Mouse (Mus musculus) small intestine, adult 2 months (tissue): ENCODE results near the gene Baiap2. TPM values are rescaled to one million over a fixed set of nuclear protein-coding genes. Genes with fewer than 3 reads are reported as not detected.
A peak's percentile ranks its signal among the peaks of the same experiment; 100 is the strongest.

ENCODE experiments used
- H3K27ac ChIP-seq: fragments of 200-500 bp; 2 replicates; pipeline ENCODE4 v1.5.1; 2012; ENCODE audit warnings: low read depth, low read length, control low read depth, inconsistent platforms; ENCODE audit not compliant: insufficient read depth
- H3K27me3 ChIP-seq: fragments of 200-500 bp; 2 replicates; pipeline ENCODE4 v1.6.1; 2012; ENCODE audit warnings: mild to moderate bottlenecking, moderate library complexity, low read length, inconsistent platforms; ENCODE audit not compliant: control insufficient read depth, insufficient read depth
- H3K36me3 ChIP-seq: fragments of 200-500 bp; 2 replicates; pipeline ENCODE4 v1.6.1; 2012; ENCODE audit warnings: mild to moderate bottlenecking, low read length, control low read depth, inconsistent platforms; ENCODE audit not compliant: control insufficient read depth, insufficient read depth
- H3K4me1 ChIP-seq: fragments of 200-500 bp; 2 replicates; pipeline ENCODE4 v1.6.1; 2012; ENCODE audit warnings: low read length, inconsistent platforms, mixed read lengths; ENCODE audit not compliant: control insufficient read depth, insufficient read depth, insufficient read length
- H3K4me3 ChIP-seq: fragments of 200-500 bp; 2 replicates; pipeline ENCODE4 v1.5.1; 2012; ENCODE audit warnings: low read depth, mild to moderate bottlenecking, control low read depth, inconsistent platforms, low read length, moderate library complexity
- CTCF ChIP-seq: fragments of 200-500 bp; IDR thresholded peaks from 2 replicates; pipeline ENCODE4 v1.5.1; 2012; ENCODE audit warnings: low read depth, mild to moderate bottlenecking, control low read depth, inconsistent platforms, low read length, moderate library complexity, mixed read lengths; ENCODE audit not compliant: insufficient replicate concordance, insufficient read length; ENCODE audit errors: extremely low read depth
- POLR2A ChIP-seq: fragments of 200-500 bp; IDR thresholded peaks from 2 replicates; pipeline ENCODE4 v1.6.1; 2012; ENCODE audit warnings: low read depth, mild to moderate bottlenecking, control low read depth, inconsistent platforms, low read length, moderate library complexity
- whole genome bisulfite sequencing: fragments of 180-500 bp; shearing (Covaris S2); methylation state at CpG from one replicate; pipeline ENCODE4 v1.1.7; 2018; 5-methylcytosine and 5-hydroxymethylcytosine counted together
- polyA plus RNA-seq: library from polyadenylated mRNA; depleted of rRNA; stranded (reverse); fragments of >200 nt; gene quantifications from 2 replicates; pipeline ENCODE4 v1.2.3, GENCODE M21; 2012

Gene Baiap2
- polyA plus RNA-seq, 1 experiment: 10.7 TPM

GRCm38 (mm10) chr11:120034762-120035161 lies 92.2 kb downstream of the Baiap2 start:
- H3K4me3 ChIP-seq: no peak overlapping the region
- WGBS: 57% methylated on average over 5 of the region's 5 CpGs

DNA sequence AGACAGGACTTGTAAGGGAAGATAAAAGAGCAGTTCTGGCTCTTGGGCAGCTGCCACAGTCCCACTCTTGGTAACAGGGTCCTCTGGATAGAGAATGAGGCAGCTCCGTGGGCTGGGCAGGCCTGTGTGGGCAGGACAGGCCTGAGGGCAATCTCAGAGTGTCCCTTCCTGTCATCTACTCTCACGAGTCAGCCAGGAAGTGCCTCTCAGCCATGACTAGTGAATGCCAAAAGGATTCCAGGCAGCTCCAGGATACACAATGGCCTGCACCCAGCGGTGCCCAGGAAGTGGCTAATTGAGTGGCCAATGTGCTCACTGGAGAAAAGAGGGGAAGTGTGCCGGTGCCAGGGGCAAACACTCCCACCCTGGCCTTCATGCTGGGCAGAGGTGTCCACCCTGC lies 97.0 kb downstream of the Baiap2 start:
- Histone ChIP-seq H3K27ac (no peak overlapping the region), H3K4me3 (no peak overlapping the region), H3K36me3 (no peaks in the 10 kb centered on the region), H3K27me3 (no peaks in the 10 kb centered on the region), H3K4me1 (peaks cover 5% of the 10 kb centered on the region)
- 45% methylated on average over 4 of the region's 4 CpGs for WGBS
- TF ChIP-seq POLR2A (no peak), CTCF (no peak)

More at GRCm38 (mm10) chr11:120034762-120035161, 92.2 kb downstream of the Baiap2 start:
- Histone ChIP-seq H3K27me3 (no peaks in the 10 kb centered on the region), H3K4me1 (peaks cover 3% of the 10 kb centered on the region), H3K36me3 (no peaks in the 10 kb centered on the region), H3K27ac (no peak overlapping the region)
- TF ChIP-seq POLR2A (no peak), CTCF (no peak)

DNA sequence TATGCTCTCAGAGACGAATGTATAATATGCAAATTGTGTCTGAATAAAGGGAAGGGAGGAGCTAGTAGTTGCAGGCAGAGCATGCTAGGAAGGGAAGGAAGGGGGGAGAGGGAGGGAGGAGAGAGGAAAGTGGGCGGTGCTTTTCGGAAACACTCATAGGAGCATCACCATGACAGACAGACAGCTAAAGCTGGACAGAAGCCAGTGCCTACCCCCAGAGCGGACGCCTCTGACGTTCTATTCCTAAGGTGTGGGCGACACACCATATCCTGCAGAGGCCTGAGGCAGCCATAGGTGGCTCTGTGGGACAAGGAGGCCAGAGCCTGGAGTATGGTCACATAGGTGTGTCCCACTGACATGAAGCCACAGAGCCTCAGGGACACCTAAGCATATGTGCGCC lies 97.9 kb downstream of the Baiap2 start:
- Histone ChIP-seq H3K27ac (no peak overlapping the region), H3K4me3 (no peak overlapping the region), H3K4me1 (peaks cover 5% of the 10 kb centered on the region), H3K27me3 (no peaks in the 10 kb centered on the region), H3K36me3 (no peaks in the 10 kb centered on the region)
- 66% methylated on average over 8 of the region's 8 CpGs for WGBS
- TF ChIP-seq CTCF: no peak
- no peak for TF ChIP-seq POLR2A

DNA sequence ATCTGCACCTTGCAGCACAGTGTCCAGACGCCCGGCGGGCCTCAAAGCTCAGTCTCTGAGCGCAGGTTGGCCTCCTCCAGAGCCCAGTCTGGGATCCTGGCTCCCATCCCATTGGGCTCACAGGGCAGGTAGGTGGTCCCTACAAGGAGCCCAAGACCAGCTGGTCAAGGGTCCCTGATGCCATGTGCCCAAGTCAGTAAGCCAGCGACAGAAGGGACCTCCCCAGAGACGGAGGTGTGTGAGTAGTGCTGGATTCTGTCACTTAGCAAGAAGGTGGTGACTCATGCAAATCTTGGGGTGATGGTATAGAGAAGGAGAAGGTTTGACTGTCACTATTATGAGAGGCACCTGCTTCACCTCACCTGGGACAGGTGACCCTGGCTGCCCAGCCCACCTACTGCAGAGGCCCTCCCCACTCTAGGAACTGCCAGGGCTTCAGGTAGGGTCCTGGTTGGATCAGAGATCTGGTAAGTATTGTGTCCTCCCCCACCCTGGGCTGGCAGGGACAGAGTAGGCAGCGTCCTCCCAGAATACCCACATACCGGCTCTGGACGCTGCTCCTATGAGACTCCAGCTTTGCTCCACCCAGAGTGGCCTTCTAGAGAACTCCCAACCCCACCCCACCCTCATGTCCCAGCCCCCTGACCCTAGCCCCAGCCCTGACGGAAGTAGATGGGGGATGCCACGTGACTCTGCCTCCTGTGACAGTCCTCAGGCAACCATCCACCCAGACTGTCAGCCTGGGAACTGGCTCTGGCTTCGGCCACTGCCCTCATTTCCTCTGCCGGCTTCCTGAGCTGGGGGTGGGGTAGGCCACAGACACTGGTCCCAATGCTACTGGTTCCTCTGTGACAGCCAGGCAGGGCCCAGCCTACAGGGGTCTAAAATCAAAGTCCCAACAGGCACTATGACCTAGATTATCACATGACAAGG lies 98.9 kb downstream of the Baiap2 start:
- 61% methylated on average over 13 of the region's 13 CpGs for WGBS
- no peak for TF ChIP-seq POLR2A
- TF ChIP-seq CTCF: no peak
- Histone ChIP-seq H3K4me1 (peaks cover 5% of the 10 kb centered on the region), H3K27ac (peak overlapping the region; percentile 41; the same call in 1 of the 2 replicates), H3K27me3 (peaks cover 8% of the 10 kb centered on the region), H3K36me3 (no peaks in the 10 kb centered on the region), H3K4me3 (peak overlapping the region; percentile 22; the same call in 1 of the 2 replicates)

DNA sequence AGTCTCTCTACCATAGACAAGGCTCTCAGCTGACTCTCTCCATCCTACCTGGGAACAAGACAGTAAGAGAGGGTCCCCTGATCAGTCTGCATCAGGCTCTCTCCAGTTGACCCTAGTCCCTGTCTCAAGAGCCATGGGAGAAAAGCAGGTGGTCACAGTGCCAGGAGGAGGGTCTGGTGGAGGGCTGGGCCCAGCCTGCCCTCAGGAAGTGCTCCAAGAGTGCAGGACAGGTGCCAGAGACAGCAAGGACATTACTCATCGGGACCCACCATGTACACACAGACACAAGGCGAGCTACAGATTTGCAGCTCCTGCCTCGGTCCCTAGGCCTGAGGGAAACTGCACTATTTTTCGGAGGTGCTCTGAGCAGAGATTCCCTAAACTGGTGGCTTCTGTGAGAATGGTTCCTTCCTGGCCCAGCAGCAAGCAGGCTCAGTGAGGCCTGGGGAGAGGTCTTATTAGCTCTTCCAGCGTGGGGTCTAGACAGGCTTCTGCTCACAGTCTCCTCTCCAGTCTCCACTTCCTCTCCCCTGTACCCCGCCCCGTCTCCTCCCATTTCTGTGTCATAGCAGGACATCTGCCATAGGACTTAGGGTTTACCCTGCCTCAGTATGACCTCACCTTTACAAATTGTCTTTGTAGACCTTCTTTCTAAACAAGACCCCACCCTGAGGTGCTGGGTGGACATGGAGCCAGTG lies 99.7 kb downstream of the Baiap2 start:
- H3K36me3 ChIP-seq: no peaks in the 10 kb centered on the region
- peaks cover 16% of the 10 kb centered on the region for H3K27me3 ChIP-seq
- TF ChIP-seq CTCF (no peak), POLR2A (no peak)
- H3K4me3 ChIP-seq: no peak overlapping the region
- peak overlapping the region; percentile 40 for H3K27ac ChIP-seq
- 66% methylated on average over 7 of the region's 7 CpGs for WGBS
- H3K4me1 ChIP-seq: peaks cover 7% of the 10 kb centered on the region

DNA sequence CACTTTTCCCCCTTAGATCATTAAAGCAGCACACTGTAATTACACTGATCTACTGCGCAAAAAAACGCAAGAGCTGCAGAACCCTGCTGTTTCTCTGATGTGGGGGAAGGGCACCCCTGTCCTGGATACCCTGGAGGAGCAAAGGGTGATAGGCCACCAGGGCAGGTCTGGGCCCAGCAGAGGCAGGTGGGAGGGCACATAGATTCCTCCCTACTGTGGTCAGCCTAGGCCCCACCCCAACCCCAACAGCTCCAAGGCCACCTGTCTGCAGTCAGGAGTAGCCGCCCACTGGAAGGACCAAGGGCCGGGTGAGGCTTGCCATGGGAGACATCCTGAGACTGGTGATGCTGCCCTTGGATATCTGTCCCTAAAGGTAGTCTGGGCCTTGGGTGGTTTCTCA lies 102.8 kb downstream of the Baiap2 start:
- TF ChIP-seq POLR2A (no peak), CTCF (no peak)
- H3K4me3 ChIP-seq: no peak overlapping the region
- H3K27me3 ChIP-seq: peaks cover 30% of the 10 kb centered on the region
- H3K27ac ChIP-seq: no peak overlapping the region
- no peaks in the 10 kb centered on the region for H3K36me3 ChIP-seq
- 70% methylated on average over 4 of the region's 4 CpGs for WGBS
- H3K4me1 ChIP-seq: peaks cover 7% of the 10 kb centered on the region

- Histone ChIP-seq H3K27ac (no peak overlapping the region), H3K4me1 (peaks cover 5% of the 10 kb centered on the region), H3K27me3 (peaks cover 30% of the 10 kb centered on the region), H3K36me3 (no peaks in the 10 kb centered on the region), H3K4me3 (peak overlapping the region; percentile 59)
- 47% methylated on average over 11 of the region's 11 CpGs for WGBS
- TF ChIP-seq POLR2A (no peak), CTCF (no peak)
Observed at GRCm38 (mm10) chr11:120045839-120046552, 103.4 kb downstream of the Baiap2 start.
